Comparison of ENCODE assay signal across 17 mouse cellular contexts in genomic region chr13:30095851-30096250, GRCm38 (mm10). TPM values are rescaled to one million over a fixed set of nuclear protein-coding genes. Genes with fewer than 3 reads are reported as not detected.
DNase-seq lines count a peak whose midpoint lies in the region; ATAC-seq lines count a peak whose summit lies in the region.
"Had no signal": no experiment of that assay in that cellular context is flagged by ENCODE, and none has a peak within 500 bp of the region (broad histone marks: within the 10 kb centered on the region; RNA-seq: fewer than 3 reads in every experiment).

No protein-coding gene starts in this region.

- no peaks in the 10 kb centered on the region for H3K9me3 ChIP-seq in kidney, embryonic 15.5 days (replicated peaks)
- H3K9me3 ChIP-seq: embryonic facial prominence, embryonic 12.5 days; forebrain, embryonic 12.5 days; heart, embryonic 10.5 days; megakaryocyte, embryonic 14.5 days; neural tube, embryonic 15.5 days had no signal

- 59% methylated on average over 4 of the region's 4 CpGs for WGBS in kidney, embryonic 15.5 days

- no peak overlapping the region for H3K4me2 ChIP-seq in kidney, embryonic 15.5 days
- H3K4me2 ChIP-seq: embryonic facial prominence, embryonic 12.5 days; forebrain, embryonic 12.5 days; neural tube, embryonic 15.5 days had no signal

- no peak overlapping the region for H3K4me3 ChIP-seq in kidney, embryonic 15.5 days (replicated peaks)
- H3K4me3 ChIP-seq: embryonic facial prominence, embryonic 12.5 days; forebrain, embryonic 12.5 days; heart, embryonic 10.5 days; megakaryocyte, embryonic 14.5 days; neural tube, embryonic 15.5 days had no signal

- no peaks in the 10 kb centered on the region for H3K27me3 ChIP-seq in kidney, embryonic 15.5 days
- H3K27me3 ChIP-seq: embryonic facial prominence, embryonic 12.5 days; forebrain, embryonic 12.5 days; neural tube, embryonic 15.5 days had no signal

- H3K9ac ChIP-seq in kidney, embryonic 15.5 days: no peak overlapping the region
- H3K9ac ChIP-seq: embryonic facial prominence, embryonic 12.5 days; forebrain, embryonic 12.5 days; neural tube, embryonic 15.5 days had no signal

- H3K27ac ChIP-seq in kidney, embryonic 15.5 days: 0 out of 2 replicates have a peak overlapping the region, but pooled peaks have one; percentile 15
- H3K27ac ChIP-seq: embryonic facial prominence, embryonic 12.5 days; forebrain, embryonic 12.5 days; heart, embryonic 10.5 days; neural tube, embryonic 15.5 days had no signal

- peak; percentile 17 for DNase-seq in adrenal gland, adult 2 months
- DNase-seq in adrenal gland, postnatal 10 days: no peak
- no peak for DNase-seq in kidney, postnatal 25 days
- DNase-seq in Muller cell, postnatal 12 days (ENCODE audit: inconsistent ontology term): peak; percentile 88
- DNase-seq in kidney, postnatal 14 days: peak; percentile 6
- no peak for DNase-seq in natural killer cell, adult 2 months (ENCODE audit: low spot score in 2 of 2)
- DNase-seq in gastrocnemius, postnatal 4 days (ENCODE audit: low spot score in 2 of 2): no peak
- DNase-seq: B cell, adult 2 months; cerebellum, adult 9-11 months; right cerebral cortex, adult 18-20 months; spleen, adult 18-20 months had no signal

- ATAC-seq in kidney, embryonic 15.5 days (replicated peaks; ENCODE audit: low FRiP score): 0 out of 2 replicates have a peak, but pooled peaks have one; percentile 22

- H3K36me3 ChIP-seq in kidney, embryonic 15.5 days: no peaks in the 10 kb centered on the region
- H3K36me3 ChIP-seq: embryonic facial prominence, embryonic 12.5 days; forebrain, embryonic 12.5 days; heart, embryonic 10.5 days; neural tube, embryonic 15.5 days had no signal

- H3K4me1 ChIP-seq in kidney, embryonic 15.5 days: peaks cover 7% of the 10 kb centered on the region
- H3K4me1 ChIP-seq: embryonic facial prominence, embryonic 12.5 days; forebrain, embryonic 12.5 days; heart, embryonic 10.5 days; megakaryocyte, embryonic 14.5 days; neural tube, embryonic 15.5 days had no signal

RNA-seq across cellular contexts. Expression of gene Mboat1, which starts 40.4 kb away (rescaled TPM):
- 1 to 10 TPM; 3.5 to 7.3 TPM for total RNA-seq in adrenal gland, adult 2 months (2021)
- polyA plus RNA-seq in adrenal gland, adult 2 months (2012; rRNA removed): 12.9 and 14.2 TPM in 2 replicates
- total RNA-seq in adrenal gland, postnatal 10 days (2021): 1 to 10 TPM; 4.4 to 5.5 TPM
- 26.2 and 30.7 TPM in 2 replicates for polyA plus RNA-seq in kidney, embryonic 15.5 days (2015; fragmentation: Nextera tagmentation; extraction: Ambion mirVana)
- total RNA-seq in gastrocnemius, postnatal 4 days (2021): 1 to 10 TPM; 6.8 to 8.2 TPM

Comparison
In these comparisons a context has a peak if more than half of its experiments do, and no peak if none do; other contexts are left out.
1. DNase-seq: peak in adrenal gland, adult 2 months (single experiment), Muller cell, postnatal 12 days (single experiment) and kidney, postnatal 14 days (single experiment); none in adrenal gland, postnatal 10 days (single experiment), kidney, postnatal 25 days (0 of 2), natural killer cell, adult 2 months (0 of 2) and gastrocnemius, postnatal 4 days (0 of 2).